Mouse (Mus musculus) brown adipose tissue, adult 24 weeks (tissue): ENCODE results near the gene Exosc5. TPM values are rescaled to one million over a fixed set of nuclear protein-coding genes. Genes with fewer than 3 reads are reported as not detected.

Experiments
- H3K27ac ChIP-seq: fragments of 200-500 bp; replicated peaks from 2 replicates; pipeline ENCODE4 v1.5.1; 2012; ENCODE audit warnings: low read depth, mild to moderate bottlenecking, low read length
- H3K4me1 ChIP-seq: fragments of 200-500 bp; 2 replicates; pipeline ENCODE4 v1.6.1; 2012; ENCODE audit warnings: low read length, mixed read lengths; ENCODE audit not compliant: control insufficient read depth, insufficient read depth, insufficient read length
- H3K4me3 ChIP-seq: fragments of 200-500 bp; 2 replicates; pipeline ENCODE4 v1.5.1; 2012; ENCODE audit warnings: low read depth, mild to moderate bottlenecking, low read length, moderate library complexity; ENCODE audit not compliant: insufficient read depth
- polyA plus RNA-seq: library from polyadenylated mRNA; stranded (reverse); fragments of >200 nt; gene quantifications from 2 replicates; pipeline ENCODE4 v1.2.4, GENCODE M21; 2012; ENCODE audit not compliant: missing spikeins, insufficient read depth, insufficient read length

Exosc5 gene
- polyA plus RNA-seq, 1 experiment = 38.1 TPM

DNA sequence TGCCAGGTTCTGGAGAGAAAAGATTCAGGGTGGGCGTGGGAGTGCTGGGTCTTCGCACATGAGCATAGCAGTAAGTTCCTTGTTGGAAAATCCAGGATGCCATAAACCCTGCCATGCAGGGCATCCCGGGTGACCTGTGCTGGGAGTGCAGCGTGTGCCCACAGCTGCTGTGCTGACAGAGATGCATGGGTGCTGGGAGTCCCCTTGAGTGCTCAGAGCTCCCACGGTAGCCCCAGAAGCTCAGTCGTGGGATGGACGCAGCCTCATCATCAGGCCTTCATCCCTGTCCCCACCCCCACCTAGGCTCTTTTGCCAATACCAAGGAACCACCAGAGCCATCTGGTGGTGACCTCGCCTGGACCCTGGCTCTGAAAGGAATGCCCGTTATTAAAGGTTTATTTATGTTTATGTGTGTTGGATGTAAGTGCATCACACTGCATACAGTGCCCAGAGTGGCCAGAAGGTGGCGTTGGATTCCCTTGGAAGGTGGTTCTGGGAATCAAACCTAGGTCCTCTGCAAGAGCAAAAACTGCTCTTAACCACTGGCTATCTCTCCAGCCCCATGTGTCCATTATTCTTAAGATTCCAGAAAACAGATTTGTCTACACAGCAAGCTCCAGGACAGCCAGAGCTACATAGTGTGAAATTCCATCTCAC is 33.2 kb upstream of the Exosc5 start:
- Histone ChIP-seq H3K4me3 (no peak overlapping the region), H3K27ac (no peak overlapping the region), H3K4me1 (no peaks in the 10 kb centered on the region)

DNA sequence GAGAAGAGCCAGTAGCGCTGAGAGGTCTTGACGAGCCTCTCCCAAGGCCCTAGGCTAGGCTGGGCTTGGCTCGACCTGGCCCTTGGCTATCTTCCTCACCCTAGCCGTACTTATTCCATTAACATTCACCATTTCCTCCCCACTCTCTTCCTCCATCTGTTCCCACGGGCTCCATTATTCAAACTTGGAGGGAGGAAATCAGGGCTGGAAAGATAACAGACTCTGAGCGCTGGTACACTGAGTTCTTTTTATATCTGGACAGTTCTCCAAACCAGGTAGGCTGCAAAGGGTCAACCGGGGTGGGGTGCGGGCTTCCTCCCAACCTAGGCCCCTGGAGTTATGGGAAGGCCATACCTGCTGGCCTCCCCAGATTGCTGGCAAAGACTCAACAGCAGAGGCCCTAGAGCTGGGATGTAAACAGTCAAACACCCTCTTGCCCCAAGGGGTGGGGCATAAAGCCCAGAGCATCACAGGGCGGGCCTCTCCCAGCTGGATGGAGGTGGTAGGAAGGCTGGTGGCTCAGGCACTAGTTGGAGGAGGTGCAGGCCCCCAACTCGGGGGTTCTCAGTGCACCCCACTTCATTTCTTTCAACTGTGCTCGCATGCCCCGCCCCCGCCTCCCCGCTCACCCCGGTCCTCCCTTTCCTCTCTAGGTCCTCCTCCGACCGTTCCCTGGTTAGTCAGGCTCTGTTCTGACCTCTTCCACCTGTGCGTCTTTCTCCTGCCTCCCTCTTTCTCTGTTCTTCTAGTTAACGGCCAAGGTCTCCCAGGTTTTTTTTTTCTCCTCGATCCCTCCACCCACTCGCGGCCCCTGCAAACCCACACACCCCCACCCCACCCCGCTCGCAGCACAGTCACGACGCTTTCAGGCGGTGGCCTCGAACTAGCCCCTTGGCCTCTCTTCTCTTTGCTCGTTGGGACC is 32.2 kb upstream of the Exosc5 start, which contains the start of gene B3gnt8:
Gene B3gnt8, plus strand, starts transcription at position 146 of the 922 bp plus-strand sequence.
- Histone ChIP-seq H3K27ac (peak within 1 kb of the TSS; percentile 49), H3K4me3 (peak within 1 kb of the TSS; percentile 54), H3K4me1 (no peaks in the 10 kb centered on the region)

DNA sequence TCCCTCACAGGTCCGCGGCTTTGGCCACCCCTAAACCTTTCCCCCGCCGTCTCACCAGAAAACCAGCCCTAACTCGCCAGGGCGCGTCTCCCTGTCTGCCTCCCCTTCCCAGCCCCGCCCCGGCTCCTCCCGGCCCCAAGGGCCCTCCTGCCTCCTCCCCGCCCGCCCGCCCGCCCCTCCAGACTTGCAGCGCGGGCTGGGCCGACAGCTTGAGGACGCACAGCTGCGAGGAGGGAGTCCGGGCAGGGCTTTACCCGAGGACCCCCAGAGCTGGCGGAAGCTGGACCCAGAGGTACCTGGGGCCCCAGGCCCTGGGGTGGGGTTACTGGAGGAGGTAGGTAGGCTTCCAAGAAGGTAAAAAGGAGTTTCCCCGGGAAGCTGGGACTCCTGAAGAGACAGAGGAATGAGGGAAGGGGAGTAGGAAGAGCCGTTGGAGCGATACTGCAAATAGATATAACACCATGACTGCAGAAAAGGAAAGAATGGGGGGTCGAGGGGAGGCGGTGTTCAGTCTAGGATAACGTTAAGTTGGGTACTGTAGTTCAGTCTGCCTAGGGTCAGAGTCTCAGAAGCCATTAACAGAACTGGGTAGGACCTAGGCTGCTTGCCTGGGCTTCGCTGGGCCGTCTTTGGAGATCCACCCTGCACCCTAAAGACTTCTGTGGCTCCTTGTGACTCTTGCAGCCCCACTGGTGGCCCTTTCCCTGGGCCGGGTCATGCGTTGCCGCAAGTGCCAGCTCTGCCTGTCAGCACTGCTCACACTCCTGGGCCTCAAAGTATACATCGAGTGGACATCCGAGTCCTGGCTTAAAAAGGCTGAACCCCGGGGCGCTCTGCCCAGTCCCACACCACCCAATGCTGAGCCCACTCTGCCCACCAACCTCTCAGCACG is 31.3 kb upstream of the Exosc5 start:
- peak overlapping the region; percentile 49 for H3K27ac ChIP-seq
- no peaks in the 10 kb centered on the region for H3K4me1 ChIP-seq

DNA sequence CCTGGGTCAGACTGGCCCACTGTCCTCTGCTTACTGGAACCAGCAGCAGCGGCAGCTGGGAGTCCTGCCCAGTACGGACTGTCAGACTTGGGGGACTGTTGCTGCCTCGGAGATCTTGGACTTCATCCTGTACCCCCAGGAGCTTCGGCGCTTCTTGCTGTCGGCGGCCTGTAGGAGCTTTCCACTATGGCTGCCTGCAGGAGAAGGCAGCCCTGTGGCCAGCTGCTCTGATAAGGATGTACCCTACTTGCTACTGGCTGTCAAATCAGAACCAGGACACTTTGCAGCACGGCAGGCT is 30.7 kb upstream of the Exosc5 start:
- no peaks in the 10 kb centered on the region for H3K4me1 ChIP-seq
- no peak overlapping the region for H3K27ac ChIP-seq
- H3K4me3 ChIP-seq = peak overlapping the region; percentile 49

More for the DNA sequence above, 31.3 kb upstream of the Exosc5 start:
- peak overlapping the region; percentile 54 for H3K4me3 ChIP-seq

DNA sequence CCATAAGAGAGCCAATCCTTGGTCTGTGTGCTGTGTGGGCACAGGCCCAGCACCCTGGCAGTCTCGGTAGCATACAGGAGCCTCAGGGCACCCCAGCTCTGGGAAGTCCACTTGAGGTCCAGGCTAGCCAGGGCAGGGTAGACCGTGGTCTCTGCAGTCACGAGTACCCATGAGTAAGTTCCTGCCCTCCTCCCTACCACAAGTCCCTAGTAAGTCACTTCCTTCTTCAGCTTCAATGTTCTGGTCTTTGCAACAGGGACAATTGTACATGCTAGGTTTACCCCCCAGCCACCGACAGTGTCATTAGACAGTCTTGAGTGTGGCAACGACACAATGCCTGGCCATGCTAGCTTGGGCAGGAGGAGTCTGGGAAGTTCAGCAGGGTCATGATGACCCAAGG is 26.3 kb upstream of the Exosc5 start:
- H3K4me1 ChIP-seq = no peaks in the 10 kb centered on the region
- peak overlapping the region; percentile 20; the same call in 1 of the 2 replicates for H3K27ac ChIP-seq
- H3K4me3 ChIP-seq = no peak overlapping the region

DNA sequence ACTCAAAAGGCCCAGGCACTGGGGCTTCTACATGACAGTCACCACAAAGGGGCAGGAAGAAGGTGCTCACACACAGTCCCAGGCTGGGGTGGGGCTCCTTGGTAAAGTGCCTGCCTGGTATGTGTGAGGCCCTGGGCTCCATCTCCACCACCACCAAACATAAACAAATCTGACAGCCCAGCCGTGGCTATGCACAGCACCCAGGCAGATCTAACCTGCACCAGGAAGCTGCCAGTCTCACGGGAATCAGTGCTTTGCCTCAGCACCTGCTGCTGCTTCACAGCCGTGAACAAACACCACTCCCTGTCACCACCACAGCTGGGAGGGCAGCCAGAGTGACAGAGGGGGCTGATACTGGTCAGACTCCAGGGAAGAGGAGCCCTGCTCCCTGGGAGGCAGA is 22.6 kb upstream of the Exosc5 start:
- Histone ChIP-seq H3K27ac (no peak overlapping the region), H3K4me3 (no peak overlapping the region), H3K4me1 (no peaks in the 10 kb centered on the region)

DNA sequence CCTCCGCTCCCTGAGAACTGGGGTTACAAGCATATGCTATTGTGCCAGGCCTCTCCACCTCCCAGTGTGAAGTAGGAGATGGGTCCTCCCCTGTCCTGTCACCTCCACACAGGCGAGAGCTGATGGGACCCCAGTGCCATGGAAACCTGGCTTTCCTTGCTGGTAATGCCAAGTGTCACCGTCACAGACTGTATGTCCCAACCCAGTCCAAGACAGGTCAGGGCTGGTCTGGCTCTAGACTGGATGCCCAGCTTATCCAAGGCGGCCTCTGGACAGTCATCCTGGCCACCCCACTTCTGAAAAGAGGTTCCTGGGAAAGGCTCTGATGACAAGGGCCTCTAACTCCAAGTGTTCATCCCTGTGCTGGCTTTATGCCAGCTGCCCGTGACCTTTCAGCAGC is 21.9 kb upstream of the Exosc5 start:
- H3K4me3 ChIP-seq = no peak overlapping the region
- H3K27ac ChIP-seq = no peak overlapping the region
- no peaks in the 10 kb centered on the region for H3K4me1 ChIP-seq

DNA sequence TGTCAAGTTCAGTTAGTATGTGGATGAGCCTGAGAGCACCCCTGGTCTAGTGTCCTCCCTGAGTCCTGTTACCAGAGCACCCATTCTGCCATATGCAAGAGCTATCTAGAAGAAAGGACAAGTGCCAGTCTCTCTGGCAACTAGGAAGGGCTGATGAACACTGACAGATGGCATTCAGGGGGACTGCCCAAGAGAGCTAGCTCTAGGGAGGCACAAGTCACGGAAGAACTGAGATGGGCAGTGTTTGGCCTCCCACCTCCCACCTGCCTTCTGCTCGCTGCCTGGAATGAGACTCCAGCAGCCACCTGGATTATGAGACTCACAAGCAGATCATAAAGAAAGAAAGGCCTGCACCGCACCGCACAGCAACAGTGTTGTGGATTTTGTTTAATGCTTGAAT is 19.2 kb upstream of the Exosc5 start:
- Histone ChIP-seq H3K4me1 (no peaks in the 10 kb centered on the region), H3K4me3 (no peak overlapping the region), H3K27ac (no peak overlapping the region)

DNA sequence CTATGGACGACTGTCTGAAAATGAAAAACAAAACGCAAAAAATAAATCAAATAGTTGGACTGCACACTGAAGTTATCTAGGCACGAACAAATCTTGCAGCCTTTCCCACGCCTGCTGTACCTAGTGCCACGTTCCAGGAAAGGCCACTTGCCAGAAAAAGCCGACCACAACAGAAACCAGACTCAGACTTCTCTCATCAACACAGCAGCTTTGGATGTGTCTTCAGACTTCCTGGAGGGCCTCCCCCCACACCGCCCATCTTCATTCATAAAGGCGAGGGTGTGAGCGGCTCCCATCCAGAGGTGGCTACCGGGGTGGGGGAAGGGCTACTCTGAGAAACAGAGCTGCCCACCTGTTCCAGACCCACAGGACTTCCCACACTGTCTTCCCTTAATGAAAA is 14.8 kb upstream of the Exosc5 start:
- Histone ChIP-seq H3K4me1 (peaks cover 3% of the 10 kb centered on the region; the same call in 1 of the 2 replicates), H3K27ac (no peak overlapping the region), H3K4me3 (no peak overlapping the region)

DNA sequence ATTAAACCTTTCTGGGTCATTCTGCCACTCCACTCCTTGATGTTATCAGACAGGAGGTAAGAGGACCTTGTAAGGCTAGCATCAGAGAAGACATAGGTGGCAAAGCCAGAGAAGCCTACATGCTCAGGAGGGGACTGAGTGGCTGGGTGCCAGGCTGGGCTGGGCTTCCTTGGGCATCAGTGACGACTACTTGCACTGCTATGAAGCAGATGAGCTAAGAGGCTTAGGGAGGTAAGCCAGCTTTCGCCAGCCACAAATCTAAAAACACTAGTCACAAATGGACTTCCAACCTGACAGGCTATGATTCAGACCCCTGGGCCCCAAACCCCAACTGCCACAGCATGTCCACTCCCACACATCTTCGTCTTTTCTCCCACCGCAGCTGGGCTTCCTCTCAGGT is 14.3 kb upstream of the Exosc5 start:
- Histone ChIP-seq H3K4me3 (no peak overlapping the region), H3K4me1 (peaks cover 7% of the 10 kb centered on the region)

DNA sequence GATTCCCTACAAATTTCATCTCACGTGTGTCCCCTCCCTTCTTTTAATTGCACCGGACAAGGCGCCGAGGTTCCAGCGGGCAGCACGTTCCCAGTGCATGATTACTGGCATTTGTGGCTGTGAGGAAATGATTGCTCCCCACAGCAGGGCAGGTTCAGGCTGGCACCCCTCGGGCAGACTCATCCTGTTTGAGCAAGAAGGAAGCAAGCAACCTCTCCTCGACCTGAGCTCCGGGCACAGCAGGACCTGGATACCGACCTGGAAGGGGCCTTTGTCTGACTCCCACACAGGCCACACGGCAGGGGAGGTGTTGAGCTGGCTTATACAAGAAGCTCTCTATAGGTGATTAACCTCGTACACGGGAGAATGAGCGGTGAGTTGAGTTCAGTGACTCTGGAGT is 13.9 kb upstream of the Exosc5 start:
- Histone ChIP-seq H3K4me3 (no peak overlapping the region), H3K27ac (no peak overlapping the region), H3K4me1 (peaks cover 9% of the 10 kb centered on the region)

More for the DNA sequence above, 14.3 kb upstream of the Exosc5 start:
- no peak overlapping the region for H3K27ac ChIP-seq

DNA sequence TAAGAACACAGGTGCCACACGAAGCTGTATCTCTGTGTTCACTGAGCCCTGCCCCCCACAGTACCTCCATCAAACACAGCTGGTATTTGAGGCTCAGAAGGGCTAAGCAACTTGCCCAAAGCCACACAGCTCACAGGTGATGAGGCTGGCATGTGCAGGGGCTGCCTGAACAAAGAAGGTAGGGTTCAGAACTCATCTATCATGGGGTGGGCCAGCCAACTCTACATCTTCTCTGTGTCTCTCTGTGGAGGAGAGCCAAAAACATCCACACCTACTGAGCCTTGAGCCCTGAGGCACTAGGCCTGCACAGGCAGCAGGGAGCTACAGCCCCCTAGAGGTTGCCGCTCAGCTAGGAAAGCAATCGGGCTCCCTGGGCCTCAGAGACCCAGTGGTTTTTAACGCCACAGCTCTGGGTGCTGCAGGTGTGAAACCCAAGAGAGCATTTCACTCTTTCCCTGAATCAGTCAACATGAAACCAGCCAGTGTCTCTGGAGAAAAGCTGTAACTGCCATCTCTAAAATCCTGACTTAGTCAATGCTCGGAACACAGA is 11.3 kb upstream of the Exosc5 start:
- H3K27ac ChIP-seq = no peak overlapping the region
- H3K4me1 ChIP-seq = peaks cover 15% of the 10 kb centered on the region

DNA sequence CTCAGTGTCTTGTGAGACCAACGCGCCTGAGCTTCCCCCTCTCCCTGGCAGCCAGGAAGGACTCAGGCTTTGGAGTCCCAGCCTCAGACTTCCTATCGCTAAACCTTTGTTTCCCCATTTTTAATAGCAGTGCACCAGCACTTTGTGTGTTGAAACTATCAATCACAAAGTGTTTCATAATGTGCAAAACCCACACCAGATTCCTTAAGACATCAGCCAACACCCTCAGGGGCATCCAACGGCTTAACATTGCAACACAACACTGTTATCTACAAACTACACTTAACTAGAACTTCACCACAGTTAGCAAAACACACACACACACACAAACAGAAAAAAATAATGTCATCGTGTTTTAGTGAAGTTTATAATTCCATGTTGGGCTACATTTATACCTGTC is 9.1 kb upstream of the Exosc5 start:
- Histone ChIP-seq H3K27ac (no peak overlapping the region), H3K4me3 (no peak overlapping the region), H3K4me1 (peaks cover 15% of the 10 kb centered on the region)

More for the DNA sequence above, 11.3 kb upstream of the Exosc5 start:
- no peak overlapping the region for H3K4me3 ChIP-seq

DNA sequence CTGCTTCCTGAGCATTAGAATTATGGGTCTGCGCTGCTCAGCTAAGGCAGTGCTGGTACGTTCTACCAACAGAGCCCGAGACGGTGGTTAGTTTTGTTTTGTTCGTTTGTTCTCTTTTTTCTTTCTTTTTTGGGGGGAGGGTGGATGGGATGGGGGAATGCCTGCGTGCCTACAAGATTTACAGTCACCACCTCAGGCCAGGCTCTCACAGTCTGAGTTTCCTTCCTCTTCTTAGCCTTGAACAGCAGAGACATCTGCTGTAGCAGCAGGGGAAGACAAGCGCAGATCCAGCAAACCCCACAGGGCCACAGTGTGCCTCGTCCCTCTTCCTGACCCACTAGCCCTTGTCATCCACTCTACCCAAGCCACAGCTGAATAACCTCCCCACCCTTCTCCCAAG is 7.7 kb upstream of the Exosc5 start:
- peaks cover 19% of the 10 kb centered on the region for H3K4me1 ChIP-seq
- peak overlapping the region; percentile 31; the same call in 1 of the 2 replicates for H3K27ac ChIP-seq
- no peak overlapping the region for H3K4me3 ChIP-seq
